Mouse (Mus musculus) megakaryocyte progenitor cell, adult 5-6 weeks (primary cell): ENCODE measurements at regions not wholly inside any gene's neighbourhood (a gene's known extent, or its start where the extent isn't known, plus 50 kb on each side); places are given as distances from the start of the nearest gene placed in this dataset.

ENCODE experiments used
- ATAC-seq: replicated peaks from 2 replicates; pipeline ENCODE4 v1.8.0; 2016; ENCODE audit warnings: mild to moderate bottlenecking, moderate TSS enrichment, inconsistent platforms; ENCODE audit not compliant: poor library complexity

- peak; percentile 92 for ATAC-seq
Measured at GRCm38 (mm10) chrX:155511409-155511808, 112.2 kb downstream of the Ptchd1 start.
